ENCODE assay signal across 8 mouse cellular contexts in the genomic region with DNA sequence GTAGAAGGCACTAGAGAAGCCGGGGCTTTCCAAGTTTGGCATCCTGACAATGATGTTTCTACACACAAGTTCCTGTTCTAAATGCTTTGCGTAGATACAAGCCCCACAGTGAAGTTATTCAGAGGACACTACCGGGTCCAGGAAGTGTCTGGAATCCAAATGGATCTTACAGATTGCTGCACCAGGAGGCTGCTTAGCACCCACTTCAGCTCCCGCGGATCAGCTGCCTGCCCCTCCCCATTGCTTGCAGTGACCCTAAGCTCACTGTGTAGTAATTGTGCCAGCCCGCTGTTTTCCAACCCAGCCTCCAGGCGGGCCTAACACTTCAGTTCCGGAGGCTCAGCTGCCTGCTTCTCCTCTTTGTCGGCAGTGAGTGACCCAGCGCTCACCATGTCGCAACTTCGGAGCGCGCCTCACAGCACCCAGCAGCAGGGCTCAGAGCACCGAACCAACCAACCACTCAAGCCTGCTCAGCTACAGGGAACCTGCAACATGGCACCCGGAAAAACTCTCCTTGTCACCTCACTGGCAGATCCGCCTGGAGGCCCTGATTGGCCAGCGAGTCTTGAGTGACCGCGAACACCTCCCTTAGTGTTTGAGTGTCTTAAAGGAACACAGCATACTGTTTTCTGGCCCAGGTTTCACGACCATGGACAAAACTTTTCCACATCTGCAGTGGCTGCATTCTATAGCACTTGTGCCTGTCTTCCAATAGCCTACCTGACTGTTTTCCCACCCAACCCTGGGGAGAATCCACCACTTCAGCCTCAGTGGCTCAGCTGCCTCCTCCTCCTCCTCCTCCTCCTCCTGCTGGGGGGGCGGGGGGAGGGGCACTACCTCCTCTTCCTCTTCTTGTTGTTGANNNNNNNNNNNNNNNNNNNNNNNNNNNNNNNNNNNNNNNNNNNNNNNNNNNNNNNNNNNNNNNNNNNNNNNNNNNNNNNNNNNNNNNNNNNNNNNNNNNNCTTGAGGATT. TPM values are rescaled to one million over a fixed set of nuclear protein-coding genes. Genes with fewer than 3 reads are reported as not detected.
DNase-seq lines count a peak whose midpoint lies in the region; ATAC-seq lines count a peak whose summit lies in the region.

TSS of gene 2010315B03Rik (minus strand) at position 526 of the 972 bp plus-strand sequence.

- H3K4me1 ChIP-seq in brown adipose tissue, adult 24 weeks (ENCODE audit: control insufficient read depth, insufficient read depth, insufficient read length, low read length), result peaks cover 9% of the 10 kb centered on the region
- peaks cover 11% of the 10 kb centered on the region for H3K4me1 ChIP-seq in heart, embryonic 13.5 days
- peaks cover 13% of the 10 kb centered on the region for H3K4me1 ChIP-seq in liver, embryonic 12.5 days
- no peaks in the 10 kb centered on the region for H3K4me1 ChIP-seq in stomach, embryonic 15.5 days

- no peaks in the 10 kb centered on the region for H3K36me3 ChIP-seq in heart, embryonic 13.5 days
- H3K36me3 ChIP-seq in liver, embryonic 12.5 days, result no peaks in the 10 kb centered on the region
- H3K36me3 ChIP-seq in stomach, embryonic 15.5 days, result no peaks in the 10 kb centered on the region

- 0 out of 2 replicates have a peak, but pooled peaks cover 2% of the 10 kb centered on the region for H3K9me3 ChIP-seq in heart, embryonic 13.5 days
- H3K9me3 ChIP-seq in liver, embryonic 12.5 days (replicated peaks), result no peaks in the 10 kb centered on the region
- no peaks in the 10 kb centered on the region for H3K9me3 ChIP-seq in stomach, embryonic 15.5 days

- peak within 1 kb of the TSS; percentile 86 for H3K4me3 ChIP-seq in brown adipose tissue, adult 24 weeks (ENCODE audit: insufficient read depth, low read depth, low read length)
- H3K4me3 ChIP-seq in heart, embryonic 13.5 days, result peak within 1 kb of the TSS; percentile 85
- H3K4me3 ChIP-seq in liver, embryonic 12.5 days, result peak within 1 kb of the TSS; percentile 72
- H3K4me3 ChIP-seq in stomach, embryonic 15.5 days (replicated peaks), result peak within 1 kb of the TSS; percentile 76

- peak within 1 kb of the TSS; percentile 91 for H3K27ac ChIP-seq in brown adipose tissue, adult 24 weeks (replicated peaks; ENCODE audit: low read depth, low read length)
- H3K27ac ChIP-seq in heart, embryonic 13.5 days (replicated peaks), result peak within 1 kb of the TSS; percentile 97
- peak within 1 kb of the TSS; percentile 84 for H3K27ac ChIP-seq in liver, embryonic 12.5 days
- H3K27ac ChIP-seq in stomach, embryonic 15.5 days, result peak within 1 kb of the TSS; percentile 96

- H3K4me2 ChIP-seq in heart, embryonic 13.5 days, result peak within 1 kb of the TSS; percentile 73
- peak within 1 kb of the TSS; percentile 69 for H3K4me2 ChIP-seq in liver, embryonic 12.5 days
- peak within 1 kb of the TSS; percentile 45 for H3K4me2 ChIP-seq in stomach, embryonic 15.5 days

- DNase-seq in CD4-positive, CD25-positive, alpha-beta regulatory T cell, adult 2 months (ENCODE audit: low read depth, low spot score), result peak; percentile 91
- DNase-seq in fat pad, adult 2 months (ENCODE audit: extremely low read depth, low read depth, low spot score), result peak; percentile 50
- DNase-seq in kidney, postnatal 10 days, result peak; percentile 89
- DNase-seq in natural killer cell, adult 2 months (ENCODE audit: low spot score in 2 of 2), result peak; percentile 86 to 87

- WGBS in heart, embryonic 13.5 days, result 1% methylated on average over 21 of the region's 22 CpGs
- 2% methylated on average over 21 of the region's 22 CpGs for WGBS in liver, embryonic 12.5 days (ENCODE audit: insufficient replicate concordance)
- under 1% methylated on average over 21 of the region's 22 CpGs for WGBS in stomach, embryonic 15.5 days

- no peaks in the 10 kb centered on the region for H3K27me3 ChIP-seq in heart, embryonic 13.5 days (replicated peaks)
- H3K27me3 ChIP-seq in liver, embryonic 12.5 days (replicated peaks), result no peaks in the 10 kb centered on the region
- H3K27me3 ChIP-seq in stomach, embryonic 15.5 days (replicated peaks), result no peaks in the 10 kb centered on the region

- peak within 1 kb of the TSS; percentile 88 for H3K9ac ChIP-seq in heart, embryonic 13.5 days
- H3K9ac ChIP-seq in liver, embryonic 12.5 days, result peak within 1 kb of the TSS; percentile 76
- peak within 1 kb of the TSS; percentile 67 for H3K9ac ChIP-seq in stomach, embryonic 15.5 days

- peak; percentile 87 for ATAC-seq in heart, embryonic 13.5 days (ENCODE audit: extremely low read depth, insufficient number of reproducible peaks, low FRiP score, low TSS enrichment)
- ATAC-seq in liver, embryonic 12.5 days, result peak; percentile 99
- ATAC-seq in stomach, embryonic 15.5 days (ENCODE audit: insufficient read depth, low FRiP score, low read depth), result peak; percentile 100

RNA-seq across cellular contexts. Expression of gene 2010315B03Rik, which starts in this region (rescaled TPM):
- 14.3 and 18.4 TPM in 2 replicates for polyA plus RNA-seq in brown adipose tissue, adult 24 weeks (2012; ENCODE audit: insufficient read depth, insufficient read length, missing spikeins)
- 6.0 and 7.8 TPM in 2 replicates for polyA plus RNA-seq in heart, embryonic 13.5 days (2015; fragmentation: Nextera tagmentation; extraction: Ambion mirVana)
- polyA plus RNA-seq in liver, embryonic 12.5 days (2016; fragmentation: Nextera tagmentation; extraction: Ambion mirVana), result 3.8 and 4.1 TPM in 2 replicates
- 12.5 and 13.3 TPM in 2 replicates for polyA plus RNA-seq in stomach, embryonic 15.5 days (2015; fragmentation: Nextera tagmentation; extraction: Ambion mirVana)

Comparison
In these comparisons a context has a peak if more than half of its experiments do, and no peak if none do; other contexts are left out.
1. Peak in every context shown above with its lines: DNase-seq, ATAC-seq, H3K4me3 ChIP-seq and H3K27ac ChIP-seq.